Mouse (Mus musculus): ENCODE results near the gene Cdh20.

DNA sequence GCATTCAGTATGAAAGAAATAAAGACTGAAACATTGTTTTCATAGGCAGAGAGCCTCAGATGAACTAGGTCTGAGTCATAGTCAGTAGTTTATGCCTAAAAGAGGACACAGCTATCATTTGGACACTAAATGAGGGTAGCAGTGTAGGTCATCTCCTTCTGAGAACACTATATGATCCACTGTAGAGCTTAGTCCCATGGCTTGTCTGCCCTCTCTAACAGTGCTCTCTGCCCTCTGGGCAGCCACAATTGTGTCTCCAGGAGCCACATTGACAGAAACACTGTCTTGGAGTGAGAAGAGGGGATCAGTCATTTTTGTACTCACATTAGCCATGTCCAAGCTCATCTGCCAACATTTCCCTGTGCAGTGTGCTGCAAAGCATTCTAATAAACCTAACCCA is 70.7 kb downstream of the Cdh20 start:
- no peak for TF ChIP-seq POLR2A (IDR thresholded peaks at IDR 0.05; ENCODE audit: control insufficient read depth, extremely low read depth, insufficient read depth, low read length, poor library complexity)
- no peak for TF ChIP-seq CTCF (IDR thresholded peaks at IDR 0.05; ENCODE audit: borderline replicate concordance, control insufficient read depth, extremely low read depth, insufficient read depth, low read length, poor library complexity)
